In genomic region chr2:49732745-49733655, GRCm38 (mm10) we compare ENCODE assay signal across 9 mouse cellular contexts. TPM values are rescaled to one million over a fixed set of nuclear protein-coding genes. Genes with fewer than 3 reads are reported as not detected.
DNase-seq lines count a peak whose midpoint lies in the region; ATAC-seq and TF ChIP-seq lines count a peak whose summit lies in the region.
"Had no signal": no experiment of that assay in that cellular context is flagged by ENCODE, and none has a peak within 500 bp of the region (broad histone marks: within the 10 kb centered on the region; RNA-seq: fewer than 3 reads in every experiment).

No protein-coding gene starts in this region.

- ATAC-seq in heart, embryonic 15.5 days (replicated peaks; ENCODE audit: insufficient number of reproducible peaks, insufficient read depth, low FRiP score, low read depth): no peak
- ATAC-seq in CD4-positive, CD25-positive, alpha-beta regulatory T cell, adult 4 months: peak; percentile 58
- no peak for ATAC-seq in liver, embryonic 16.5 days (ENCODE audit: low read depth)
- no peak for ATAC-seq in neural tube, embryonic 15.5 days (ENCODE audit: low FRiP score)

- no peak overlapping the region for H3K9ac ChIP-seq in heart, embryonic 15.5 days
- no peak overlapping the region for H3K9ac ChIP-seq in liver, embryonic 16.5 days (ENCODE audit: low read depth, low read length)
- no peak overlapping the region for H3K9ac ChIP-seq in neural tube, embryonic 15.5 days (replicated peaks)
- H3K9ac ChIP-seq: hindbrain, embryonic 14.5 days had no signal

- H3K27me3 ChIP-seq in heart, embryonic 15.5 days: no peaks in the 10 kb centered on the region
- no peaks in the 10 kb centered on the region for H3K27me3 ChIP-seq in liver, embryonic 16.5 days (ENCODE audit: control insufficient read depth, insufficient read depth, low read depth, low read length)
- H3K27me3 ChIP-seq in neural tube, embryonic 15.5 days (replicated peaks): no peaks in the 10 kb centered on the region

- H3K4me2 ChIP-seq in heart, embryonic 15.5 days: peak overlapping the region; percentile 50
- peak overlapping the region; percentile 51 for H3K4me2 ChIP-seq in liver, embryonic 16.5 days (ENCODE audit: low read depth, low read length)
- H3K4me2 ChIP-seq in neural tube, embryonic 15.5 days: no peak overlapping the region
- H3K4me2 ChIP-seq: hindbrain, embryonic 14.5 days had no signal

- H3K27ac ChIP-seq in heart, embryonic 15.5 days: no peak overlapping the region
- 0 out of 2 replicates have a peak overlapping the region, but pooled peaks have one; percentile 14 for H3K27ac ChIP-seq in embryonic fibroblast, embryonic 13.5 days (ENCODE audit: insufficient read depth, low read length)
- H3K27ac ChIP-seq in liver, embryonic 16.5 days (ENCODE audit: low read length): no peak overlapping the region
- no peak overlapping the region for H3K27ac ChIP-seq in neural tube, embryonic 15.5 days (replicated peaks)
- H3K27ac ChIP-seq: hindbrain, embryonic 14.5 days had no signal

- peaks cover 16% of the 10 kb centered on the region for H3K4me1 ChIP-seq in heart, embryonic 15.5 days (replicated peaks)
- 0 out of 2 replicates have a peak, but pooled peaks cover 2% of the 10 kb centered on the region for H3K4me1 ChIP-seq in embryonic fibroblast, embryonic 13.5 days (ENCODE audit: control insufficient read depth, insufficient read depth, low read length)
- peaks cover 9% of the 10 kb centered on the region for H3K4me1 ChIP-seq in liver, embryonic 16.5 days (ENCODE audit: control insufficient read depth, low read depth, low read length)
- H3K4me1 ChIP-seq in neural tube, embryonic 15.5 days: no peaks in the 10 kb centered on the region; the same call in 1 of the 2 replicates

- WGBS in heart, embryonic 15.5 days: 70% methylated on average over 11 of the region's 11 CpGs
- WGBS in liver, embryonic 16.5 days (ENCODE audit: insufficient replicate concordance): 58% methylated on average over 11 of the region's 11 CpGs
- WGBS in neural tube, embryonic 15.5 days: 71% methylated on average over 11 of the region's 11 CpGs

- no peak overlapping the region for H3K4me3 ChIP-seq in heart, embryonic 15.5 days
- H3K4me3 ChIP-seq in embryonic fibroblast, embryonic 13.5 days (ENCODE audit: insufficient read depth, low read length): no peak overlapping the region
- H3K4me3 ChIP-seq in liver, embryonic 16.5 days (ENCODE audit: low read depth, low read length): 0 out of 2 replicates have a peak overlapping the region, but pooled peaks have one; percentile 2
- H3K4me3 ChIP-seq in neural tube, embryonic 15.5 days (replicated peaks): no peak overlapping the region

- H3K9me3 ChIP-seq in heart, embryonic 15.5 days (replicated peaks): no peaks in the 10 kb centered on the region
- no peaks in the 10 kb centered on the region for H3K9me3 ChIP-seq in liver, embryonic 16.5 days (replicated peaks; ENCODE audit: control insufficient read depth, low read length)
- H3K9me3 ChIP-seq in neural tube, embryonic 15.5 days (replicated peaks): no peaks in the 10 kb centered on the region

- no peak for TF ChIP-seq POLR2A in embryonic fibroblast, embryonic 13.5 days (IDR thresholded peaks at IDR 0.05; ENCODE audit: low read depth, low read length)

- TF ChIP-seq CTCF in embryonic fibroblast, embryonic 13.5 days (IDR thresholded peaks at IDR 0.05; ENCODE audit: borderline replicate concordance, insufficient read depth, low read length): no peak

- no peaks in the 10 kb centered on the region for H3K36me3 ChIP-seq in heart, embryonic 15.5 days
- H3K36me3 ChIP-seq in liver, embryonic 16.5 days (ENCODE audit: control insufficient read depth, insufficient read depth): no peaks in the 10 kb centered on the region
- H3K36me3 ChIP-seq in neural tube, embryonic 15.5 days: peaks cover 43% of the 10 kb centered on the region

- no peak for DNase-seq in heart, postnatal 4 days
- DNase-seq in frontal cortex, postnatal 25 days (ENCODE audit: low spot score in 2 of 2): no peak
- DNase-seq in cerebellum, adult 11 months: no peak

RNA-seq across cellular contexts. Expression of gene Lypd6b, which starts 54.5 kb away (rescaled TPM):
- 1.0 and 2.8 TPM in 2 replicates for polyA plus RNA-seq in heart, embryonic 15.5 days (2015; fragmentation: Nextera tagmentation; extraction: Ambion mirVana)
- total RNA-seq in heart, postnatal 4 days (2021): under 1 TPM; 0.23 to 0.24 TPM
- under 1 TPM; 0.19 to 0.79 TPM for polyA plus RNA-seq in CD4-positive, CD25-positive, alpha-beta regulatory T cell, adult 4 months (2017; shearing (Covaris generic))
- not detected in 2 replicates for polyA plus RNA-seq in embryonic fibroblast, embryonic 13.5 days (2011; ENCODE audit: insufficient read length, low read depth, missing spikeins)
- polyA plus RNA-seq in liver, embryonic 16.5 days (2015; fragmentation: Nextera tagmentation; extraction: Ambion mirVana): 0.04 TPM in 1 of 2 replicates, not detected in the other
- 20.7 and 22.1 TPM in 2 replicates for polyA plus RNA-seq in neural tube, embryonic 15.5 days (2015; fragmentation: Nextera tagmentation; extraction: Ambion mirVana)
